Mouse (Mus musculus): ENCODE measurements around the gene Olfr1136.

Olfr1136 gene

DNA sequence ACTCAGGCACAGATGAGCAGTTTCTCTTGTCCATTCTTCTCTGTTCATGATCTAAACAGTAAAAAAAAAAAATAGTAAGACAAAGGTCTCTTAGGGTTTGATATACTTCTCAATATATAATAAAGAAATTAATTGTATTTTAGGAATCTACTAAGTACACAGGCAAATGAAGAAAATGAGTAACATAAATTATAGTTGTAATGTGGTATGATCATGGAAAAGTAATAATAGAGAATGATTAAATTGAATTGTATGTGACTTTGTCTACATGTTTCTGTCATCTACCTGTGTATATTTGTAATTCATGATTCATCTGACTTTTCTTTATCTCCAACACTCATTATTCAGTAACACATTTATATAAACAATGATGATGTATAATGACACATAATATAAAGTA lies at the start of gene Olfr1136:
Gene Olfr1136, minus strand, starts transcription at position 101 of the 400 bp plus-strand sequence.
- no peak for TF ChIP-seq NANOG (IDR thresholded peaks at IDR 0.05; ENCODE audit: borderline replicate concordance, low read length)
- TF ChIP-seq POU5F1 (IDR thresholded peaks at IDR 0.05; ENCODE audit: borderline replicate concordance, low read length) = no peak
- no peak for TF ChIP-seq CTCF (conservative IDR thresholded peaks at IDR 0.05; ENCODE audit: low read length)
- no peaks in the 10 kb centered on the region for H3K9me3 ChIP-seq (ENCODE audit: low read length)
- H3K27me3 ChIP-seq (ENCODE audit: insufficient read depth, low read length) = no peaks in the 10 kb centered on the region
- H3K36me3 ChIP-seq (ENCODE audit: insufficient read depth, low read length) = no peaks in the 10 kb centered on the region
- H3K4me3 ChIP-seq (replicated peaks; ENCODE audit: low read length) = no peak within 1 kb of the TSS
- no peaks in the 10 kb centered on the region for H3K4me1 ChIP-seq (replicated peaks; ENCODE audit: low read depth, low read length)

- Histone ChIP-seq H3K36me3 (ENCODE audit: insufficient read depth, low read length) (no peaks in the 10 kb centered on the region), H3K4me3 (replicated peaks; ENCODE audit: low read length) (no peak within 1 kb of the TSS), H3K4me1 (replicated peaks; ENCODE audit: low read depth, low read length) (no peaks in the 10 kb centered on the region), H3K27me3 (ENCODE audit: insufficient read depth, low read length) (no peaks in the 10 kb centered on the region), H3K9me3 (ENCODE audit: low read length) (no peaks in the 10 kb centered on the region)
- no peak for TF ChIP-seq POU5F1 (IDR thresholded peaks at IDR 0.05; ENCODE audit: borderline replicate concordance, low read length)
- no peak for TF ChIP-seq NANOG (IDR thresholded peaks at IDR 0.05; ENCODE audit: borderline replicate concordance, low read length)
- no peak for TF ChIP-seq CTCF (conservative IDR thresholded peaks at IDR 0.05; ENCODE audit: low read length)
These were observed 49.7 kb upstream of the Olfr1136 start, which contains the start of gene Olfr1140 for GRCm38 (mm10) chr2:87743452-87743851. Gene Olfr1140 (plus strand): TSS chr2:87743752.

DNA sequence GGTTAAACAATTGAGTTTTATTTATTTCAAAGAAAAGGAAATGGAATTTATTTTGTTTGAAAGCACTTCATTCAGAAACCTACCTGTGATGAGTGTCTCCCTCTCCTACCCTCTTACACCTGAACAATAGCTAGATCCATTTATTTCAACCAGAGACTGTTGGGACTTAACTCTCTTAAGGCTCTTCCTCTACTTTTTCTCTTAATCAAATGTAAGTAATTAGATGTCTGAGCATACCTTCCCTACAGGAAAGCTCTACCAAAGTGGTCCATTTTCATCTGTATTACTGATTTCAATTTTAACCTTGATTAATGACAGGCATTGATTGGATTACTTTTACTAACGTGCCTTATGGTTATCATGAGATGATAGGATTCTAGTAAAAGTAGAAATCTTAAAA lies 46.1 kb upstream of the Olfr1136 start, which contains the start of gene Olfr1138:
Gene Olfr1138, minus strand, starts transcription at position 101 of the 400 bp plus-strand sequence.
- H3K4me3 ChIP-seq (replicated peaks; ENCODE audit: low read length) = no peak within 1 kb of the TSS
- no peak for TF ChIP-seq CTCF (conservative IDR thresholded peaks at IDR 0.05; ENCODE audit: low read length)
- TF ChIP-seq NANOG (IDR thresholded peaks at IDR 0.05; ENCODE audit: borderline replicate concordance, low read length) = no peak
- TF ChIP-seq POU5F1 (IDR thresholded peaks at IDR 0.05; ENCODE audit: borderline replicate concordance, low read length) = no peak
- H3K9me3 ChIP-seq (ENCODE audit: low read length) = no peaks in the 10 kb centered on the region
- no peaks in the 10 kb centered on the region for H3K36me3 ChIP-seq (ENCODE audit: insufficient read depth, low read length)
- H3K4me1 ChIP-seq (replicated peaks; ENCODE audit: low read depth, low read length) = no peaks in the 10 kb centered on the region
- H3K27me3 ChIP-seq (ENCODE audit: insufficient read depth, low read length) = no peaks in the 10 kb centered on the region

DNA sequence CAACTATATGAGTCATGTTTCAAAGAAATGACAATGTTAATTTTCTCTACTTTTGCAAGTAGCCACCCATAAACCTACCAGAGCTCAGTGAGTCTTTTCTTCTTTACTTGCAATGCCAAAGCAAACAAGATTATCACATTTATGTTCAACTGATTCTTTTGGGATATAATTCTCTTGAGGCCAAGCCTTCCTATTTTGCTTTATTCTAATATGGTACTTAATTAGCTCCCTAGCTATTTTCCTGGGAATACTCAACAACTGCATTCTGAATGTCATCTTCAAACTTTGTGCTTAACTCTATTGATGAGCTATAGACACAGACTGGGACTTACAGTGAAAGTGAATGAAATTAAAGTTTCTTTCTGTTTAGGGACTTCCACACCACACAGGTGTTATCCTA lies 19.3 kb upstream of the Olfr1136 start, which contains the start of gene Olfr1137:
Gene Olfr1137, minus strand, starts transcription at position 101 of the 400 bp plus-strand sequence.
- no peak within 1 kb of the TSS for H3K4me3 ChIP-seq (replicated peaks; ENCODE audit: low read length)
- no peaks in the 10 kb centered on the region for H3K27me3 ChIP-seq (ENCODE audit: insufficient read depth, low read length)
- no peaks in the 10 kb centered on the region for H3K4me1 ChIP-seq (replicated peaks; ENCODE audit: low read depth, low read length)
- no peaks in the 10 kb centered on the region for H3K9me3 ChIP-seq (ENCODE audit: low read length)
- no peak for TF ChIP-seq NANOG (IDR thresholded peaks at IDR 0.05; ENCODE audit: borderline replicate concordance, low read length)
- TF ChIP-seq CTCF (conservative IDR thresholded peaks at IDR 0.05; ENCODE audit: low read length) = no peak
- TF ChIP-seq POU5F1 (IDR thresholded peaks at IDR 0.05; ENCODE audit: borderline replicate concordance, low read length) = no peak
- H3K36me3 ChIP-seq (ENCODE audit: insufficient read depth, low read length) = no peaks in the 10 kb centered on the region

DNA sequence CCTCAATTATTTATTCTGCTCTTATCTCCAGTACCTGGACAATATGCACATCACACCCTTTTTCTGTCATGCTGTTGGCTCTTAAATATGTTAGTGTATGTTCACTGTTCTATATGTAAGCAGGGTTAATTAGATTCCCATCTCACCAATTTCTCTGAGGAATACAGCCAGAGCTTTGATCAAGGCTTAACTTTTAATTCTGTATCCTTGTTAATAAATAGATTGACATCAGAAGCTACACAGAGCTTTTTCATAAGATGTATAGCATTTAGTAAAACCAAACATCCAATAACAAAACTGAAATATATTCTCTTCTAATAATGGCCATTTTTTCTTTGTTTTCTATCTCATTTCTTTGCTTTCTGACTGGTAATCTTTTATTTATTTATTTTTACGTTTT lies 20.2 kb downstream of the Olfr1136 start, which contains the start of gene Olfr1135:
Gene Olfr1135, minus strand, starts transcription at position 101 of the 400 bp plus-strand sequence.
- Histone ChIP-seq H3K9me3 (ENCODE audit: low read length) (no peaks in the 10 kb centered on the region), H3K36me3 (ENCODE audit: insufficient read depth, low read length) (no peaks in the 10 kb centered on the region), H3K4me1 (replicated peaks; ENCODE audit: low read depth, low read length) (no peaks in the 10 kb centered on the region), H3K4me3 (replicated peaks; ENCODE audit: low read length) (no peak within 1 kb of the TSS), H3K27me3 (ENCODE audit: insufficient read depth, low read length) (no peaks in the 10 kb centered on the region)
- no peak for TF ChIP-seq POU5F1 (IDR thresholded peaks at IDR 0.05; ENCODE audit: borderline replicate concordance, low read length)
- TF ChIP-seq CTCF (conservative IDR thresholded peaks at IDR 0.05; ENCODE audit: low read length) = no peak
- no peak for TF ChIP-seq NANOG (IDR thresholded peaks at IDR 0.05; ENCODE audit: borderline replicate concordance, low read length)

GRCm38 (mm10) chr2:87658360-87658759 lies 35.4 kb downstream of the Olfr1136 start, which contains the start of gene Olfr1134:
Gene Olfr1134 (minus strand): TSS chr2:87658460.
- TF ChIP-seq POU5F1 (IDR thresholded peaks at IDR 0.05; ENCODE audit: borderline replicate concordance, low read length) = no peak
- no peak for TF ChIP-seq NANOG (IDR thresholded peaks at IDR 0.05; ENCODE audit: borderline replicate concordance, low read length)
- TF ChIP-seq CTCF (conservative IDR thresholded peaks at IDR 0.05; ENCODE audit: low read length) = no peak
- 0 out of 2 replicates have a peak, but pooled peaks cover 5% of the 10 kb centered on the region for H3K9me3 ChIP-seq (ENCODE audit: low read length)
- no peaks in the 10 kb centered on the region for H3K27me3 ChIP-seq (ENCODE audit: insufficient read depth, low read length)
- H3K4me3 ChIP-seq (replicated peaks; ENCODE audit: low read length) = no peak within 1 kb of the TSS
- H3K4me1 ChIP-seq (replicated peaks; ENCODE audit: low read depth, low read length) = no peaks in the 10 kb centered on the region
- H3K36me3 ChIP-seq (ENCODE audit: insufficient read depth, low read length) = no peaks in the 10 kb centered on the region

DNA sequence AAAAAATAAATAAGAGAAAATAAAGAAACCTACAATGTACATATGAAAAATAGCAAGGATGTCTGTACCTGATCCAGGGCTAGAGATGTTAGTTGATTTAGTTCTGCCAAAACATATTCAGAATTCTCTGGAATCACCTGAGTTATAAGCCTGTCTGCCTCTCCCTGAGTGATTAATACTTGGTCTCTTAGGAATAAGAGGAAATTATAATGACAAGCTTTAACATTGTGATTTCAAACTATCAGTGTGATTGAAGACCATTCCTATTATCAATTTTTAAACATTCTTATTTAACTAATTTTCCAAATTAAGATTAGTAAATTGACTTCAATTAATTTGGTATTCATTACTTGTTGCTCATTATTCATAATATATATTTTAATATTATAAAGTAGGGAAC lies 46.5 kb downstream of the Olfr1136 start, which contains the start of gene Olfr1133:
Gene Olfr1133, minus strand, starts transcription at position 101 of the 400 bp plus-strand sequence.
- Histone ChIP-seq H3K36me3 (ENCODE audit: insufficient read depth, low read length) (no peaks in the 10 kb centered on the region), H3K4me3 (replicated peaks; ENCODE audit: low read length) (no peak within 1 kb of the TSS), H3K4me1 (replicated peaks; ENCODE audit: low read depth, low read length) (no peaks in the 10 kb centered on the region), H3K27me3 (ENCODE audit: insufficient read depth, low read length) (no peaks in the 10 kb centered on the region), H3K9me3 (ENCODE audit: low read length) (no peaks in the 10 kb centered on the region)
- TF ChIP-seq NANOG (IDR thresholded peaks at IDR 0.05; ENCODE audit: borderline replicate concordance, low read length) (no peak), CTCF (conservative IDR thresholded peaks at IDR 0.05; ENCODE audit: low read length) (no peak), POU5F1 (IDR thresholded peaks at IDR 0.05; ENCODE audit: borderline replicate concordance, low read length) (no peak)
